21 mouse cellular contexts compared by ENCODE assay signal in genomic region chr4:40183781-40184180, GRCm38 (mm10). TPM values are rescaled to one million over a fixed set of nuclear protein-coding genes. Genes with fewer than 3 reads are reported as not detected.
DNase-seq lines count a peak whose midpoint lies in the region; ATAC-seq and TF ChIP-seq lines count a peak whose summit lies in the region.
"Had no signal": no experiment of that assay in that cellular context is flagged by ENCODE, and none has a peak within 500 bp of the region (broad histone marks: within the 10 kb centered on the region; RNA-seq: fewer than 3 reads in every experiment).

No protein-coding gene starts in this region.

- no peak for ATAC-seq in megakaryocyte-erythroid progenitor cell, adult 5-6 weeks (replicated peaks; ENCODE audit: low FRiP score, low TSS enrichment, poor library complexity, severe bottlenecking)

- no peak for TF ChIP-seq POLR2A in small intestine, adult 2 months (IDR thresholded peaks at IDR 0.05; ENCODE audit: low read depth, low read length)

- peaks cover 18% of the 10 kb centered on the region; the same call in 1 of the 2 replicates for H3K4me1 ChIP-seq in small intestine, adult 2 months (ENCODE audit: control insufficient read depth, insufficient read depth, insufficient read length, low read length)
- H3K4me1 ChIP-seq: embryonic facial prominence, embryonic 13.5 days; embryonic facial prominence, embryonic 15.5 days; forebrain, embryonic 10.5 days; forebrain, embryonic 12.5 days had no signal

- DNase-seq in kidney, adult 9 months, result peak; percentile 65
- no peak for DNase-seq in kidney, postnatal 14 days
- DNase-seq in kidney, postnatal 36 days, result peak; percentile 40 to 44
- DNase-seq in kidney, adult 11 months, result no peak
- DNase-seq: adrenal gland, adult 2 months; adrenal gland, postnatal 10 days; adrenal gland, postnatal 25 days; cerebellum, adult 11 months; cerebellum, adult 18-20 months; cerebellum, adult 8-10 months; cerebellum, adult 9-11 months; cerebellum, postnatal 14 days; cerebellum, postnatal 36 days; embryo, embryonic 11 days had no signal

- no peaks in the 10 kb centered on the region for H3K27me3 ChIP-seq in small intestine, adult 2 months (ENCODE audit: control insufficient read depth, insufficient read depth, low read length)
- H3K27me3 ChIP-seq: embryonic facial prominence, embryonic 13.5 days; embryonic facial prominence, embryonic 15.5 days; forebrain, embryonic 12.5 days had no signal

- peaks cover 60% of the 10 kb centered on the region for H3K36me3 ChIP-seq in small intestine, adult 2 months (ENCODE audit: control insufficient read depth, insufficient read depth, low read length)

- H3K27ac ChIP-seq in small intestine, adult 2 months (ENCODE audit: insufficient read depth, low read depth, low read length), result peak overlapping the region; percentile 26; the same call in 1 of the 2 replicates
- H3K27ac ChIP-seq: embryonic facial prominence, embryonic 13.5 days; embryonic facial prominence, embryonic 15.5 days; forebrain, embryonic 10.5 days; forebrain, embryonic 12.5 days had no signal

- no peak for TF ChIP-seq CTCF in small intestine, adult 2 months (IDR thresholded peaks at IDR 0.05; ENCODE audit: extremely low read depth, insufficient read length, insufficient replicate concordance, low read depth, low read length)

- H3K4me3 ChIP-seq in small intestine, adult 2 months (ENCODE audit: low read depth, low read length), result no peak overlapping the region
- H3K4me3 ChIP-seq: embryonic facial prominence, embryonic 13.5 days; embryonic facial prominence, embryonic 15.5 days; erythroblast, embryonic 14.5 days; forebrain, embryonic 10.5 days; forebrain, embryonic 12.5 days had no signal

- WGBS in small intestine, adult 2 months, result 70% methylated on average over 6 of the region's 6 CpGs

RNA-seq across cellular contexts. Expression of gene Aco1, which starts 40.9 kb away (rescaled TPM):
- polyA plus RNA-seq in small intestine, adult 2 months (2012; rRNA removed), result 26.2 and 58.2 TPM in 2 replicates
- 25.6 and 34.8 TPM in 2 replicates for total RNA-seq in megakaryocyte-erythroid progenitor cell, adult 5-6 weeks (2014; fragmentation: Nextera tagmentation)
- 28.7 and 33.1 TPM in 2 replicates for total RNA-seq in megakaryocyte-erythroid progenitor cell, adult 5-6 weeks (2017)

RNA-seq across cellular contexts. Expression of gene Ddx58, which starts 55.8 kb away (rescaled TPM):
- polyA plus RNA-seq in small intestine, adult 2 months (2012; rRNA removed), result 8.1 and 19.9 TPM in 2 replicates
- total RNA-seq in megakaryocyte-erythroid progenitor cell, adult 5-6 weeks (2014; fragmentation: Nextera tagmentation), result 11.3 and 14.2 TPM in 2 replicates
- 18.9 and 20.2 TPM in 2 replicates for total RNA-seq in megakaryocyte-erythroid progenitor cell, adult 5-6 weeks (2017)

Comparison
In these comparisons a context has a peak if more than half of its experiments do, and no peak if none do; other contexts are left out.
1. DNase-seq: peak in kidney, adult 9 months (single experiment) and kidney, postnatal 36 days (2 of 2); none in kidney, postnatal 14 days (single experiment) and kidney, adult 11 months (single experiment).